Mouse (Mus musculus): ENCODE data around the gene Wfdc6b.
"Not testable (repeated sequence)": the region's sequence is repeated elsewhere in the genome, so short reads cannot be mapped to it uniquely, and the experiment has no call there.

Gene Wfdc6b

DNA sequence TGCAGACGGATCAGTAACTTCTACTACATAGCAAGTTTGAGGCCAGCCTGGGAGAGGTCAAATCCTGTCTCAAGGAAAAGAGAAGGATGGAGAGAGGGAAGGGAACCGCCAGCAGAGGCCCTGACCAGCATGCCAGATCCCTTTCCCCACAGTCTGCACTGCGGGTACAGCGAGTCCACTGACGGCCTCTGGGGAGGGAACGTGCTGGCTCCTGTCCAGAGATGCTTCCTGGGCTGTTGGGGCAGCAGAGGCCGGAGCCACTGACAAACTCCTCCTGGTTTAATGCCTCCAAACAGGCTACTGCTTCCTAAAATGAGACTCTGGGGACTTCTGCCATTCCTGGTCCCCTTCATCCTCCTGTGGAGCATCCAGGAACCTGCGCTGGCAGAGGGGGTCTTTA lies at the start of gene Wfdc6b, which contains the start of gene Wfdc8:
Gene Wfdc6b, plus strand, starts transcription at position 52 of the 400 bp plus-strand sequence.
Gene Wfdc8, minus strand, starts transcription at position 156 of the 400 bp plus-strand sequence.
- DNase-seq (ENCODE audit: low read depth, low spot score) = not testable (repeated sequence)

DNA sequence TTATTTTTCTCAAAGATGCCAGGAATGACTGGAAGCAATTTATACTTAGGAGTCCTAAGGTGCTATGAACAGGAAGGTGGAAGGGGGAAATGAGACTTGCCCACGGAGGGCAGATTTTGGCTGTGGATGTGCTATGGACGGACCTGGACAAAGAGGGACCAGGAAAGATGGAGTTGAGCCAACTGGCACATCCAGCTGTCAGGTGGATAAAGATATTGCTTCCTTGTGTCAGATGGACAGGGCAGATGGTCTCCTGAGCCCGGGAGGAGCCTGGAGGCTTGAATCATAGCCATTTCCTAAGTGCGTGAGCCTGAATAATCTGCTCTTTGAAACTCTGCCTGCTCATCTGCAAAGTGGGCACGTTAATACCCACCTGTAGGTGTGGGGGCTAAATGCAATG lies 49.0 kb upstream of the Wfdc6b start:
- DNase-seq (ENCODE audit: low read depth, low spot score) = no peak

DNA sequence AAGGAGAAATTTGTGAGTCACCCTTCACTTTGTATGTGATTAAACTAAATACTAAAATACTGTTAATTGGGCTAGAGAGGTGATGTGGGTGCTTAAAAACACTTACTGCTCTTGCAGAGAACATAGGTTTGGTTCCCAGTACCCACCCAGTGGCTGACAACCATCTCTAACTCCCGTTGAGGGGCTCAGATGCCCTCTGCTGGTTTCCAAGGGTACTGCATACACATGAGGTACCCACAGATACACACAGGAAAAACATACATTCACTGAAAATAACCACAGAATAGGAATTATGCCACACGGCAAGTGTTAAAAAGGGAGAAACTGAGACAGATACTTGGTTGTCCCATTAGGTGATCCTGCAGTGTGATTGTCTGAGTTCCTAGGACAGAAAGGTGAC lies 46.3 kb upstream of the Wfdc6b start:
- DNase-seq (ENCODE audit: low read depth, low spot score) = no peak

DNA sequence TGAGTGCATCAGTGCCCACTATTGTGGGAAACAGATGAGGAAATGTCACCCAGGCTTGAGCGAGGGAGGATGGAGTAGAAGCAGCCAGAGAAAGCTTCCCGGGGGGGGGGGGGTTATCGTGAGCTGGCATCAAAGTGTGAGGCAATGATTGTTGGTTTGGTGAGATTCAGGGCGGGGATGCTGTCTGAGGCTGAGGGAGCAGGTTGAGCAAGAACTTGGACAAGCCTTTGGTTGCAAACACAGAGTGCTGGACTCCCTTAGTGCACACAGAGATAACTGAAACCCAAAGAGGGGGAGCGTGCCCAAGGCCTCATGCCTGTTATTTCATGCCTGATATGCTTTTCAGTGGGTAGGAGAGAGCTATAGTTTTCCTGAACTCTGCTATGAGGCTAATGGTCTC lies 45.9 kb upstream of the Wfdc6b start:
- DNase-seq (ENCODE audit: low read depth, low spot score) = no peak

DNA sequence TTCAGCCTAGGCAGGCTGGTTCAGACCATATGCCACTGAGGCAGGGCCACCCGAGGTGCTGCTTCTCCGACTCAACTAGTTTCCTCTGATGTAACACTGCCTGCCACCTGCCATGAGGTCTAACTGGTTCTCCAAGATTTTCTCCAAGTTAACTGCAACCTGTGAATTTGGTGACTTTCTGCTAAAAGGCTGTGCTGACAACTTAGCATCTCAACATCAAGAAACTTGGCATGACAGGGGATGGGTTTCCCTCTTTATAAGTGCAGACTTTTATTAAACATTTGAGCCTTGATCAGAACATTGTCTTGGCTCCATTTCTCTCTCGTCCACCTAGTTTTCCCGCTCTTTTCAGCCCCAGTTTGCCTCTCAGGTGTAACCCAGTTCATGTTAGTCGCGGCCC lies 40.0 kb upstream of the Wfdc6b start, which contains the start of gene Spint3:
Gene Spint3, minus strand, starts transcription at position 101 of the 400 bp plus-strand sequence.
- not testable (repeated sequence) for DNase-seq (ENCODE audit: low read depth, low spot score)

DNA sequence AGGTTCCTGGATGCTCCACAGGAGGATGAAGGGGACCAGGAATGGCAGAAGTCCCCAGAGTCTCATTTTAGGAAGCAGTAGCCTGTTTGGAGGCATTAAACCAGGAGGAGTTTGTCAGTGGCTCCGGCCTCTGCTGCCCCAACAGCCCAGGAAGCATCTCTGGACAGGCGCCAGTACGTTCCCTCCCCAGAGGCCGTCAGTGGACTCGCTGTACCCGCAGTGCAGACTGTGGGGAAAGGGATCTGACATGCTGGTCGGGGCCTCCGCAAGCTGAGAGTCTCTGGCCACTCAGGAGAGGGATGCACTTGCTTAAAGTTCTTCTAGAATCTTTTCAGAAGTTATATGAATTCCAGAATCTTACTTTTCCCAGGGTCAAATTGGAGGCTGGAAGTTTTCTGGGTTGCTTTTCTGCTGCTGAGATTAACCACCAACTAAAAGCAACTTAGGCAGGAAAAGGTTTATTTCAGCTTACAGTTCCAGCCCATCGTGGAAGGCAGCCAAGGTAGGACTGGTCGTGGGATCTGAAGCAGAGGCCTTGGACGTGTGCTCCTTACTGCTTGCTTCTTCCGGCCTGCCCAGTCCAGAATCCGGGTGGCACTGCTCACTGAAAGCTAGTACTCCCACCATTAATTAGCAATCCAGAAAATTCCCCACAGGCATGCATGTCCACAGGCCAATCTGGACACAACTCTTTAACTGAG lies 28.1 kb upstream of the Wfdc6b start, which contains the start of gene Wfdc6a:
Gene Wfdc6a, minus strand, starts transcription at position 423 of the 701 bp plus-strand sequence.
- not testable (repeated sequence) for DNase-seq (ENCODE audit: low read depth, low spot score)

DNA sequence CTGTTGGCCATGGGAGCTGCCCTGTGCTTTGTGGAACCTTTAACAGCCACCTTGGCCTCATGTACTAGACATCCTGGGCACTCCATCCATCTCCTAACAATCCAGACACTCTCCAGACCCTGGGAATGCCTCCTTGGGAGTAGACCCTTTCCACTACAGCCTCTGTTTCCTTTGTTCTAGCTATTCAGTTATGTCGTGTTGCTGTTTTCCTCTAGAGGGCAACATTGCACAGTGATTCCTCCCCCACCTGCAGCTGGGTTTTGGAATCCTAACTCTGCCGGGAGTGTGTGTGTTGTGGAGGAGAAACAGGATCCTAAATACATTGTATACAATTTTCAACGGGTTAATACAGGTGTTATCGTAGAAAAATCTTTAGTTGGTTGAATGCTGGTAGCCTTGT lies 21.3 kb upstream of the Wfdc6b start:
- DNase-seq (ENCODE audit: low read depth, low spot score) = peak; percentile 17

DNA sequence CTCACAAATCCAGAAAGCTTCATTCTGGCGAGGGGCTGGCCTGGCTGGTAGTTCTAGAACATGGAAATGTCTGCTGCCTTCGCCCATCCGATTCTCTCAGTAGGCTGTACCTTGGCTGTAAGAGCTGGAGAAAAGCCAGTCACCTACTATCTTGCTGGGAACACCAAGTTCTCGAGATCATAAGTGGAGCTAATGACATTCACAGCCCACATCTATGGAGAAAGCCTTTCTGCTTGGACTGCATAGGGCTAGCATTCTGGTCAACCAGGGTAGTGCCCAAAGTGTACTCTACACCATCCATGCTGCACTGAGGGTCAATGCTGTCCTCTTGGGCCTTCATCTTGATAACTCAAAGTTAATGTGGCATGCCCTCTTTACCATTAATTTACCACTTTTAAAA lies 19.8 kb upstream of the Wfdc6b start, which contains the start of gene Eppin:
Gene Eppin, minus strand, starts transcription at position 101 of the 400 bp plus-strand sequence.
- no peak for DNase-seq (ENCODE audit: low read depth, low spot score)

DNA sequence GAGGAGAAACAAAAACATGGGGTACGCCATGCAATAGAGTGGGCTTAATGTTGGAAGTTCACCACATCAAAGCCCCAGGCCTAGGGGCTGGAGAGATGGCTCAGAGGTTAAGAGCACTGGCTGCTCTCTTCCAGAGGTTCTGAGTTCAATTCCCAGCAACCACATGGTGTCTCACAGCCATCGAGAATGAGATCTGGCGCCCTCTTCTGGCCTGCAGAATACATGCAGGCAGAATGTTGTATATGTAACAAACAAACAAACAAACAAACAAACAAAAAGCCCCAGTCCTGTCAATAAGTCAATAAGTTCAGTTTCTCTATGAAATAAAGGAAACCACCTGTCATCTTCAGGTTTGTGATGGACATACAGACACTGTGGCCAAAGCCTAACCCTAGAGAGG lies 13.1 kb upstream of the Wfdc6b start:
- DNase-seq (ENCODE audit: low read depth, low spot score) = no peak

DNA sequence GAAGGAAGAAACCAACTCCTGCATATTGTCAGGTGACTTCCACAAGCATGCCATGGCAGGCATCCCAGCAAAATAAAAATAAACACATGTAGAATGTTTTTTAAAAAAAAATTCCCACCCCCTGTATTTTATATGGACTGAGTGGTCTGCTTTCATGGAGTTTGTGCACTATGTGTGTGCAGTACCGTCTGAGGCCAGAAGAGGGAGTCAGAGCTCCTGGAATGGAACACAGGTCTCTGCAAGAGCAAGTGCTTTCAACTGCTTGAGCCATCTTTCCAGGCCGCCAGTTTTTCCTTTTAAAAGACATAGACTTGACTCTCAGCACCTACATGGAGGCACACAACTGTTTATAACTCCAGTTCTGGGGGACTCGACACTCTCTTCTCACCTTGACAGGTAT lies 9.8 kb upstream of the Wfdc6b start:
- DNase-seq (ENCODE audit: low read depth, low spot score) = no peak

DNA sequence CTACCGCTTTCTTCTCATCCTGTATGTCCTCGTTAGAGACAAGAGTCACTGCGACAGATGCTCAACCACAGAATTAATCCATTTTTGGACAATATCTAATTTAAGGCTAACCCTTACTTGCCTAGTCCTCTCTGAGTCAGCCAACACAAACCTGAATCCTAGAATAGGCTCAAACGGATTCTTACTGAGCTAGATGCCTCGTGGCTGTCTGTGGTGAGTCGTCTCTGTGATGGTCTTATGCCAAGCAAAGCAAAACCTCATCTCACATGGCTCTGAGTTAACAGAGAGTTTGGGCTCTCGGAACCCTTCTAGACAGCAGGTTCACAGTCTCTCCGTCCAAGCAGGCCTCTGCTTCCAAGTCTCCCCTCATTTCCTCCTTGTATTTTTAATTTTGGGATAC lies 8.9 kb upstream of the Wfdc6b start:
- DNase-seq (ENCODE audit: low read depth, low spot score) = no peak

DNA sequence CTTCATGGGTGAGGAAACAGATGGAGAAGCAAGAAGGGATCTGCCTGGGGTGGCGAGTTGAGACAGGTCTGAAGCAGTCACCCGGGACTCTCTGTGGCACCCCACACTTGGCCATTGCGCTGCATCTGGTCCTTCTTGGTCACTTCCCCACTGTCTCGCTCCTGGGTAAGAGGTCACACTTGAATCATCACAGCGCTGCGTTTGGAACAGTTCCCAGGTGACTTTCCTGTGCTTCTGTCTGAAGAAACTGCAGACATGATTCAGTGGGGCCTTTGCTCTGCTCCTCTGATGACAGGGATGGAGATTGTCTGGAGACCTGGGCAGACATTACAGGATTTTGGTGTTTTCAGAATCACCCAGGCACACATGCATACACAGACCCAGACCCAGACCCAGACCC lies 4.5 kb upstream of the Wfdc6b start:
- DNase-seq (ENCODE audit: low read depth, low spot score) = no peak

DNA sequence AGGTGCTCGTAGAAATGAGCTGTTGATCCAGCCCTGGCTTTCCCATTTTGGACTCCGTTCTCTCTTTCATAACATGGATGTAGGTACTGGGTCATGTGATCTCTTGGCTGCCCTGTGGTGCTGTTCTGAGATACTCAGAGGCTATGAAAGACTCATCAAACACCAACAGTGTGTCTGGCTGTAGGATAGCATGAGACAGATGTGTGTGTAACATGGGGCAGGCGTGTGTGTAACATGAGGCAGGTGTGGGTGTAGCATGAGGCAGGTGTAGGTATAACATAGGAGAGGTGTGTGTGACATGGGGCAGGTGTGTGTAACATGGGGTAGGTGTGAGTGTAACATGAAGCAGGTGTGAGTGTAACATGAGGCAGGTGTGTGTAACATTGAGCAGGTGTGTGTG lies 2.1 kb downstream of the Wfdc6b start:
- DNase-seq (ENCODE audit: low read depth, low spot score) = no peak

DNA sequence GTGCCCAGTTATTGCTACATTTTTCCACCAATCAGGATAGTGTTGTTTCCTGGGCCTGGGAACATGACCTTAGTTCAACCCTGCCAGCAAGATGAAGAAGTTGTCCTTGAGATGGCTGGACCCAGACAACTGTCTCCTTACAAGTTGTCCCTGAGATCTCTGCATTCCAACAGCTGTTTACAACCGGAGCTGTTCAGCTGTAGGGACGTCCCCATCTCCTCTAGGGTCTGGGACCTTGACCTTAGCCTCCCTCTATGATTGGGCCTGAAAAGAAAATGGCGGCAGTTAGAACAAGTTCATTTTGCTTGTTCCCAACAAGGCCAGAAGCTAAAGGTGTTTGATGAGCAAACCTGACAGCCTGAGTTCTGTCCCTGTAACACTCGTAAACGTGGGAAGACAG lies 5.7 kb downstream of the Wfdc6b start:
- DNase-seq (ENCODE audit: low read depth, low spot score) = no peak

DNA sequence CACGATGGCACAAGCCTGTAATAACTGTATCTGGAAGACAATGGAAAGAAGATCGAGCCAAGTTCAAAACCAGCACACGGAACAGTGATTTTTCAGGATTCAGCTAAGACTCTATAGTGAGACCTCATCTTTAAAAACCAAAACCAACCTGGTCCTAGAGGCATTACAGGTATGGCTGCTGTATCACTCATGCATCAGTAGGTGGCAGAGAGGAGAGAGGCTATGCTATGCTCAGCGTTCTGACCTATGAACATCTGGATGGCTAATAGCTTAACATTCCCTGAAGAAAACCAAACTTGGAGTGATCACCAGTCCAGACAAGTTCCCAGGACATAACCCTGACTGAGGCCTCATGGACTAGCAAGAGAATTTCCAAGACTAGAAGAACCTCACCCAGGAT lies 8.5 kb downstream of the Wfdc6b start:
- DNase-seq (ENCODE audit: low read depth, low spot score) = no peak

DNA sequence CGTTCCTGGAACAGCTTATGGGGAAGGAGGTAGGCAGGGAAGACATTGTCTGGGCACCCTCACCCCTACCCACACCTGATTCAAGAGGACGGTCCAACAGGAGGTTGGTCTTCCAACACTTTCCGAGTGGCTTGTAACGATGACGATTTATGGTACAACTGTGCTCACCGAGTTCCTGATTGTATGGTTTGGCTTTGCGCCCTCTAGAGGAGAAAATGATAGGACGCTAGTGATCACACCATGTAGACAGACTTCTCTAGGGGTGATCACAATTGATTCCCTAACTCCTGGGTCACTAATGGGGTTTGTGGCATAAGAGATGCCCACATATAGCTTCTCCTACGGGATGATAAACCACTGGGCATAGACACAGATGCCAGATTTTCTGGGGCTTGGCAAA lies 21.9 kb downstream of the Wfdc6b start:
- DNase-seq (ENCODE audit: low read depth, low spot score) = no peak

DNA sequence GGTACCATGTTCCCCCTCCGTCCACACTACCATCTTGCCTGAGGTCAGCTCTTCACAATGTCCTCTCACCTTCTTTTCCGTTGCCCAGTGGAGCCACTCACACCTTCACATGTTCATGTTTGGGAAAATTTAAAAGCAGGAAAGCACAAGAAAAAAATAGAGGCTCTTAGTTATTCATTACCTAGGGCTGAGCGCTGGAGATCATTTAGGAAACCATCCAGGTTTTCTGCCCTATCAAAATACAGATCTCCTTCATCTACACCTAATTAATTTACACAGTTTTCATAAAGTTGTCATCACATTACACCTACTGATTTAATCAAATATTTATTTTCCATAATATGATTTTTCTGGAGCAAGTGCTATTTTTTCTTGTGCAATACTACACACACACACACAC lies 25.4 kb downstream of the Wfdc6b start, which contains the start of gene Wfdc16:
Gene Wfdc16, minus strand, starts transcription at position 101 of the 400 bp plus-strand sequence.
- no peak for DNase-seq (ENCODE audit: low read depth, low spot score)

DNA sequence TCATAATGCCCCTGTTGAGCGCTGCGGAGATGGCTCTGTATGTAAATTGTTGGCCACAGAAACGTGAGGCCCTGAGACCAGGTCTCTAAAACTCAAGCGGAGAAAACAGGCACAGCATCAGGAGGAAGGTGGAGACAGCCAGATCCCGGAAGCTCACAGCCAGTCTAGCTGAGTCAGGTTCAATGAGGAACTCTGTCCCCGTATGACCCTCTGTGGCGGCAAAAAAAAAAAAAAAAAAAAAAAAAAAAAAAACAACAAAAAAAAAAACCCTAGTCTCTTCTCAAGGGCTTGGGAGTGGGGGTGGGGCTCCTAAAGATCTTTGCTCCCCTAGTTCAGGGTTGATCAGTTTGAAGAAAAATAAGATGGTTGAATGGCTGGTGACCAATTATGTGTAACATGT lies 27.8 kb downstream of the Wfdc6b start:
- no peak for DNase-seq (ENCODE audit: low read depth, low spot score)

DNA sequence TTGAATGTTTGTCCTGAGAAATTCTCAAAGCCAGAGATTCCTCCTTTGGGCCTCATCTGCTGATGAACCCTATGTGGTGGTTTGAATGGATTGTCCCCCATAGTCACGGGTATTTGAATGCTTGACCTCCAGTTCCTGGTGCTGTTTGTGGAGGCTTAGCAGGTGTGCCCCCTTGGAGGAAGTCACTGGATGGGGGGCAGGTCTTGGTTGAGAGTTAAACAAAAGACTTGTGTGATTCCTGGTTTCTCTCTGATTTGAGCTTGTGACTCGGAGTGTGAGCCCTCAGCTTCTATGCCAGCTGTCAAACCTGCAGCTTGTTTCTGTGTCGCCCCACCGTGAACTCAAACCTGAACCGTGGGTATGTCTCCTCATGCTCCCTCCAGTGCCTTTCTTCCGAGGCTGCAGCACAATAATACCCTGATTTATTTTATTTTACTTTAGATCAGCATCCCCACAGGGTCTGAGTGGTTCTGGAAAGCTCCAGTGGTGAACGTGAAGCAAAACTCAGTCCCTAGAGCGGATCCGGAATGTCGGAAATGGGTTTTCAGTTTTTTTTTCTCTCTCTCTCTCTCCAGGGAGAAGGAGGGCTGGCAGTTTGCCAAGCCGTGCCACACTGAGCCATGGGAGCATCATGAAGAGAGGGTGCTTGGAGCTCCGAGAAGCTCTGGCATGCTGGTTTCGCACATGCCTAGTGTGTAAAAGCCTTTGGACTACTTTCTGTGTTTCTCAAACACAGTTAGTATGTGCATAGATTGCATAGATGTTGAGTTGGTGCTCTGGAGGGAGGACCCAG lies 28.8 kb downstream of the Wfdc6b start:
- no peak for DNase-seq (ENCODE audit: low read depth, low spot score)

DNA sequence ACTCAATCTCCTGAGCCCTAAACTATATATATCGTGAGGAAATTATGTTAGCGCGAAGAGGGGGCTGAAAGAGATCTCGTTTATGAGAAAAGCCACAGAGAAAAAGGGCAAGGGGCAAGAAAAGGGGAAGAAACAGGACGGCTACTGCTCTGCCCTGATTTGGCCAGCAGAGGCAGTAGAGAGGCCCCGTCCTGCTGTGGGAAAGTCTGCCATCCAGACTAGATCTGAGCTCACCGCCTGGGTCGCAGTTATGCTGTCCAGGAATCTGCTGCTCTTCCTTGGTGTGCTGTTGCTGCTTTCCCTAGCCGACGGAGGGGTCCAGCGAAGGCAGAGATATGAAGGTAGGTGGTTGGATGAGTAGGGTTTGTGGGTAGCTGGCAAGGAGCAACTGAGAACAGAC lies 42.5 kb downstream of the Wfdc6b start, which contains the start of gene Wfdc10:
Gene Wfdc10, plus strand, starts transcription at position 189 of the 400 bp plus-strand sequence.
- peak; percentile 23 for DNase-seq (ENCODE audit: low read depth, low spot score)

DNA sequence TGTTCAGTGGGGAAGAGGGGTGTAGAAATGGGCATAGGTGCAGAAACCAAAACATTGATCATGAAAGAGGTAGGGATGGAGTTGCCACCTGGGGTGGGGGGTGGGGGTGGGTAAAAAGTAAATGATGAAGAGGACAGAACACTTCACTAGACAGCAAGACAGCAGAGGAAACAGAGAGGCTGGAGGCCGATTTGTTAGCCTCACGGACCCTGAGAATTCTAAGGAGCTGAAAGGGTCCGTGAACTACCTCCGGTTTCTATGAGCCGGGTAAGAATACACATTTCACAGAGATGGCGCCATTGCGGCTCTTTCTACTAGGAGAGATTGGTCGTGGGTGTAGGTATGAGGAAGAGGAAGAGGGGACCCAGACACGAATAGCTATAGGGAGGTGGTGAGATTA lies 43.2 kb downstream of the Wfdc6b start, which contains the start of gene Wfdc9:
Gene Wfdc9, minus strand, starts transcription at position 101 of the 400 bp plus-strand sequence.
- no peak for DNase-seq (ENCODE audit: low read depth, low spot score)

DNA sequence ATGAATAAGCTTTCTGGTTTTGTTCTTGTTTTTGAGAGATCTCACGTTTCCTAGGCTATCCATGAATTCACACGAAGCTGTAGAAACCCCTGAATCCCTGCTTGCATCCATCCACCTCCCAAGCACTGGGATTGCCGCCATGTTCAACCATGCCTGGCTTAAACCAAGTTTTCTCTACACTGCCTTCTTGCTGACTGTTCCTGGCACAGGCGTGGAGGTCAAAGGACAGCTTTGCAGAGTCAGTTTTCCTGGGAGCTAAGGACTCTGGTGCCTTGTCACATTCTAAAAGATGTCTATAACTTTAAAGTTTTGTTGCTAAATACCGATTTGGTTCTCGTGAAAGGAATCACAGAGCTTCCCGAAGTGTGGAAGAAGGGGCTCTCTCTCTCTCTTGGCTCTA lies 51.5 kb downstream of the Wfdc6b start:
- DNase-seq (ENCODE audit: low read depth, low spot score) = no peak

Data from retina, postnatal 7 days (tissue).